Mouse (Mus musculus): ENCODE measurements around the gene Lamc1. TPM values are rescaled to one million over a fixed set of nuclear protein-coding genes. Genes with fewer than 3 reads are reported as not detected.

Lamc1 gene
- polyA plus RNA-seq, 1 experiment from 2014 or later, result 36.8 TPM

DNA sequence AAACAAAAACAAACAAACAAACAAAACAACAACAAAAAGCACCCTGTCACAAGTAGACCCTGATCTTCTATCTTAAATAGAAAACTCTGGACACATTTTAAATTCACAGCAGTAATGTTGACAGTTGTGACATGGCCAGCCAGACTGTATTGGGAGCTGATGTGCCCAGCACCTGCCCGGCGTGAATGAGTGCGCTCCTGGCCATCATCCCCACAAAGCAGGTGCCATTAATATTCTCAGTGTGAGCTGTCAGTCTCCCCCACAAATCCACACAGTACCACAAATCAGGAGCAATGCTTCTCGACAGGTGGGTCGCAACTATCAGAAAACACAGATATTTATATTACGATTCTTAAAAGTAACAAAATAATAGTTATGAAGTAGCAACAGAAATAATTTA lies 139.6 kb downstream of the Lamc1 start:
- Histone ChIP-seq H3K4me3 (no peak overlapping the region), H3K36me3 (no peaks in the 10 kb centered on the region), H3K4me1 (peaks cover 13% of the 10 kb centered on the region; the same call in 1 of the 2 replicates), H3K4me2 (replicated peaks) (no peak overlapping the region), H3K27ac (no peak overlapping the region), H3K27me3 (replicated peaks) (no peaks in the 10 kb centered on the region), H3K9ac (no peak overlapping the region), H3K9me3 (no peaks in the 10 kb centered on the region)
- ATAC-seq (ENCODE audit: low FRiP score, low read depth), result no peak
- WGBS, result 89% methylated on average over 6 of the region's 6 CpGs

DNA sequence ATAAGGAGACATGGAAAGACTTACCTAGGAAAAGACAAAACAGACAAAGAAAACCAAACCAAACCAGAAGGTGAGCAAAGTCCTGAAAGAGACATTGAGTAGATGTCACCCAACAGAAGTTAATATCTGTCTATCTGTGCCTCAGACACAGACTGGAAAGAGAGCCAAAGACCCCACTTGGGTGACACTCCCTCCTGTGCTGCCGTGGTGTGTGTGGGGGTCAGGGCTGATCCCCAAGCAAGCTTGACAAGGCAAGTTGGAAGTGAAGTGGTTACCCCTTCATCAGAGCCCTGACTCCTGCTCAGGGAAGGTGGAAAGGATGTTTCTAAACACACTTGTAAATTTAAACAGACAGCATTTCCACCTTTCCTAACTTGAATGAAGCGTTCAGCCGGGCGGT lies 140.2 kb downstream of the Lamc1 start:
- no peaks in the 10 kb centered on the region for H3K9me3 ChIP-seq
- no peak overlapping the region for H3K9ac ChIP-seq
- H3K4me1 ChIP-seq, result peaks cover 13% of the 10 kb centered on the region; the same call in 1 of the 2 replicates
- peaks cover under 1% of the 10 kb centered on the region; the same call in 1 of the 2 replicates for H3K27me3 ChIP-seq (replicated peaks)
- H3K27ac ChIP-seq, result no peak overlapping the region
- H3K36me3 ChIP-seq, result no peaks in the 10 kb centered on the region
- no peak overlapping the region for H3K4me3 ChIP-seq
- H3K4me2 ChIP-seq (replicated peaks), result no peak overlapping the region
- ATAC-seq (ENCODE audit: low FRiP score, low read depth), result no peak
- WGBS, result 79% methylated on average over 4 of the region's 4 CpGs

- peak overlapping the region; percentile 27; the same call in 1 of the 2 replicates for H3K4me2 ChIP-seq (replicated peaks)
- H3K27ac ChIP-seq, result no peak overlapping the region
Observed at GRCm38 (mm10) chr1:153191943-153192329, 140.7 kb downstream of the Lamc1 start.

GRCm38 (mm10) chr1:153191237-153191942 lies 141.2 kb downstream of the Lamc1 start:
- Histone ChIP-seq H3K4me2 (replicated peaks) (peak overlapping the region; percentile 27; the same call in 1 of the 2 replicates), H3K4me1 (peaks cover 14% of the 10 kb centered on the region; the same call in 1 of the 2 replicates), H3K27ac (no peak overlapping the region), H3K36me3 (no peaks in the 10 kb centered on the region), H3K9ac (no peak overlapping the region), H3K4me3 (no peak overlapping the region), H3K9me3 (no peaks in the 10 kb centered on the region), H3K27me3 (replicated peaks) (peaks cover 10% of the 10 kb centered on the region)
- WGBS, result 39% methylated on average over 15 of the region's 15 CpGs
- peak; percentile 33; the same call in 1 of the 2 replicates for ATAC-seq (ENCODE audit: low FRiP score, low read depth)

More at GRCm38 (mm10) chr1:153191943-153192329, 140.7 kb downstream of the Lamc1 start:
- ATAC-seq (ENCODE audit: low FRiP score, low read depth), result peak; percentile 74
- H3K9me3 ChIP-seq, result no peaks in the 10 kb centered on the region
- no peak overlapping the region for H3K4me3 ChIP-seq
- WGBS, result 17% methylated on average over 5 of the region's 5 CpGs
- H3K36me3 ChIP-seq, result no peaks in the 10 kb centered on the region
- H3K27me3 ChIP-seq (replicated peaks), result peaks cover 4% of the 10 kb centered on the region
- peaks cover 13% of the 10 kb centered on the region; the same call in 1 of the 2 replicates for H3K4me1 ChIP-seq
- H3K9ac ChIP-seq, result no peak overlapping the region

DNA sequence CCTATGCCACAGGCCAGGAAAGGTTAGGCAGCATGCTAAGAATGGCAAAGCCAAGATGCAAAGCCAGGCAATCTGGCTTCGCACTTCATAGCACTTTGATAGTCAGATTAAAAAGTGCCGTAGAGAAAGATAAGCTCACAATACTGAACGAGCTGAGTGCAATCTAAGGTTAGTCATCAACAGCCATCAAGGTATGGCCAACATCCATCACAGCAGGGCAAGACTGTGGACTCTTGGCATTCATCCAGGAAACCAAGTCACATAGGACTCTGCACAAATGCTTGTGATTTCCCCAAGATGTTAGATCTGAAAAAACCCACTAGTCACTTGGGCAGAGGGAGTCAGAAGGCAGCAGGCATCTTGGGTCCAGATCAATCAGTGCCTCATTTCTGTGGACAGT lies 144.5 kb downstream of the Lamc1 start:
- WGBS, result 86% methylated on average over 3 of the region's 3 CpGs
- Histone ChIP-seq H3K27ac (no peak overlapping the region), H3K4me1 (peaks cover 25% of the 10 kb centered on the region), H3K4me2 (replicated peaks) (no peak overlapping the region), H3K36me3 (no peaks in the 10 kb centered on the region), H3K27me3 (replicated peaks) (peaks cover 32% of the 10 kb centered on the region), H3K9me3 (no peaks in the 10 kb centered on the region), H3K4me3 (no peak overlapping the region), H3K9ac (no peak overlapping the region)
- ATAC-seq (ENCODE audit: low FRiP score, low read depth), result no peak

- Histone ChIP-seq H3K27me3 (replicated peaks) (peaks cover 32% of the 10 kb centered on the region), H3K4me3 (peak within 1 kb of the TSS; percentile 38), H3K36me3 (no peaks in the 10 kb centered on the region), H3K4me1 (peaks cover 15% of the 10 kb centered on the region), H3K4me2 (replicated peaks) (peak within 1 kb of the TSS; percentile 81), H3K9me3 (no peaks in the 10 kb centered on the region), H3K9ac (peak within 1 kb of the TSS; percentile 43), H3K27ac (no peak within 1 kb of the TSS)
- WGBS, result 5% methylated on average over 46 of the region's 46 CpGs
- peak; percentile 59 for ATAC-seq (ENCODE audit: low FRiP score, low read depth)
Observed at GRCm38 (mm10) chr1:153185828-153186803, 146.5 kb downstream of the Lamc1 start, which contains the start of gene Lamc2. Gene Lamc2 (minus strand): TSS chr1:153186447.

GRCm38 (mm10) chr1:153180586-153181289 lies 151.8 kb downstream of the Lamc1 start:
- Histone ChIP-seq H3K36me3 (no peaks in the 10 kb centered on the region), H3K27ac (no peak overlapping the region), H3K4me3 (no peak overlapping the region), H3K9me3 (no peaks in the 10 kb centered on the region), H3K4me2 (replicated peaks) (no peak overlapping the region), H3K4me1 (peaks cover 5% of the 10 kb centered on the region; the same call in 1 of the 2 replicates), H3K9ac (no peak overlapping the region), H3K27me3 (replicated peaks) (peaks cover 16% of the 10 kb centered on the region)
- 67% methylated on average over 9 of the region's 9 CpGs for WGBS
- no peak for ATAC-seq (ENCODE audit: low FRiP score, low read depth)

GRCm38 (mm10) chr1:153180160-153180559 lies 152.4 kb downstream of the Lamc1 start:
- H3K27ac ChIP-seq, result no peak overlapping the region
- no peaks in the 10 kb centered on the region for H3K4me1 ChIP-seq
- ATAC-seq (ENCODE audit: low FRiP score, low read depth), result no peak
- peaks cover 10% of the 10 kb centered on the region for H3K27me3 ChIP-seq (replicated peaks)
- H3K9me3 ChIP-seq, result no peaks in the 10 kb centered on the region
- H3K9ac ChIP-seq, result no peak overlapping the region
- H3K4me2 ChIP-seq (replicated peaks), result no peak overlapping the region
- no peak overlapping the region for H3K4me3 ChIP-seq
- 85% methylated on average over 4 of the region's 4 CpGs for WGBS
- H3K36me3 ChIP-seq, result no peaks in the 10 kb centered on the region

DNA sequence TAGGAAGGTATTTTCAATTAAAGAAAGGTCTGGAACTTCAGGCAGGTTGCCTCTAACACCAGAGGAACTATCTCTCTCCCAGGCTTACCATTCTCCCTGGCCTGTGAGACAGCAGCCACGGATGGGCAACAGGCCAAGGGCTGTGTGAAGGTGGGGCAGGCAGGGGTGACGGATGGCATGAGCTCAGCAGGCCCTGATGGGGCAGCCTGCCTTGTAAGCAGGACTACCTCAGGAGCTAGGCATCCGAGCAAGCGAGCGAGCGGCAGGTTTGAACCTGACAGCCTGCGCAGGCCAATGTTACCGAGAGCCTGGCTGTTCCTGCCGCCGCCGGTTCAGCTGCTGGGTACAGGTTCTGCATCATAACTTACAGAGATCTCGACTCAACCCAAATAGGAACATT lies 157.8 kb downstream of the Lamc1 start:
- Histone ChIP-seq H3K4me2 (replicated peaks) (no peak overlapping the region), H3K27me3 (replicated peaks) (no peaks in the 10 kb centered on the region), H3K36me3 (no peaks in the 10 kb centered on the region), H3K27ac (no peak overlapping the region), H3K9ac (no peak overlapping the region), H3K9me3 (no peaks in the 10 kb centered on the region), H3K4me1 (peaks cover 3% of the 10 kb centered on the region; the same call in 1 of the 2 replicates), H3K4me3 (no peak overlapping the region)
- WGBS, result 70% methylated on average over 12 of the region's 12 CpGs
- no peak for ATAC-seq (ENCODE audit: low FRiP score, low read depth)

- Histone ChIP-seq H3K9ac (no peak overlapping the region), H3K9me3 (no peaks in the 10 kb centered on the region), H3K27ac (no peak overlapping the region), H3K4me2 (replicated peaks) (no peak overlapping the region), H3K4me3 (no peak overlapping the region), H3K4me1 (peaks cover 3% of the 10 kb centered on the region; the same call in 1 of the 2 replicates), H3K27me3 (replicated peaks) (no peaks in the 10 kb centered on the region), H3K36me3 (no peaks in the 10 kb centered on the region)
- 71% methylated on average over 3 of the region's 3 CpGs for WGBS
- ATAC-seq (ENCODE audit: low FRiP score, low read depth), result no peak
Observed at GRCm38 (mm10) chr1:153173276-153173675, 159.3 kb downstream of the Lamc1 start.

DNA sequence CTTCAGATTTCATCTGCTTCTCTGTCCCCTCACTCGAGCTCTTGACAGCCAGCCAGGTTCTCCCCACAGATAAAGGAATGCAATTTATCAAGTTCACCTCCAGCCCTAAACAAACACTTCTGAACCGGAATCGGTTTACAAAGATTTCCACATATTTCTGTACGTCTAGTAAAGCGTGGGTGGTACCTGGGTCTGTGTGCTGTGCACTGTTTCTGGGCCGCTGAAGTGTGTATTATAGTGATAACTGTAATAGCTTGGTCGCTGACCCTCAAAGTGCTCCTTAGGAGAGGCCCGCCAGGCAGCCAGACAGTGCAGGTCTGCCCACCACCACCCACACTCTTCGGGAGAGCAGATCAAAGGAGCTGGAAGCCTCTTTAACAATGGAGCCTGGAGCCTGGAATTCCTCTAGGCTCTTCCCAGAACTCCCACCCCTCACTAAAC lies 160.3 kb downstream of the Lamc1 start:
- 19% methylated on average over 9 of the region's 9 CpGs for WGBS

More for the DNA sequence above, 160.3 kb downstream of the Lamc1 start:
- H3K4me1 ChIP-seq, result peaks cover 3% of the 10 kb centered on the region; the same call in 1 of the 2 replicates
- no peaks in the 10 kb centered on the region for H3K36me3 ChIP-seq
- no peak overlapping the region for H3K27ac ChIP-seq
- ATAC-seq (ENCODE audit: low FRiP score, low read depth), result no peak
- no peaks in the 10 kb centered on the region for H3K9me3 ChIP-seq
- H3K27me3 ChIP-seq (replicated peaks), result no peaks in the 10 kb centered on the region
- no peak overlapping the region for H3K4me3 ChIP-seq
- H3K4me2 ChIP-seq (replicated peaks), result no peak overlapping the region
- H3K9ac ChIP-seq, result no peak overlapping the region
